Mouse (Mus musculus) gastrocnemius, postnatal 14 days (tissue): ENCODE measurements around the gene Pipox. TPM values are rescaled to one million over a fixed set of nuclear protein-coding genes. Genes with fewer than 3 reads are reported as not detected.
A peak's percentile ranks its signal among the peaks of the same experiment; 100 is the strongest.

Experiments used
- DNase-seq: peaks from one replicate; pipeline ENCODE4 v3.0.0; 2021; ENCODE audit warnings: mixed read lengths
- intact Hi-C: fragments of 180-260 bp; cut with DNase I; formaldehyde crosslinking; loops from one replicate; pipeline ENCODE4 v1.15.1; 2025; ENCODE audit warnings: low total_unique reads
- total RNA-seq, 2 experiments: library from RNA; stranded (reverse); gene quantifications; 2 replicates each; pipeline ENCODE4 v1.2.3; 2021

Gene Pipox
- total RNA-seq, 2 experiments from 2014 or later, result 0.94 TPM; not detected in 1

DNA sequence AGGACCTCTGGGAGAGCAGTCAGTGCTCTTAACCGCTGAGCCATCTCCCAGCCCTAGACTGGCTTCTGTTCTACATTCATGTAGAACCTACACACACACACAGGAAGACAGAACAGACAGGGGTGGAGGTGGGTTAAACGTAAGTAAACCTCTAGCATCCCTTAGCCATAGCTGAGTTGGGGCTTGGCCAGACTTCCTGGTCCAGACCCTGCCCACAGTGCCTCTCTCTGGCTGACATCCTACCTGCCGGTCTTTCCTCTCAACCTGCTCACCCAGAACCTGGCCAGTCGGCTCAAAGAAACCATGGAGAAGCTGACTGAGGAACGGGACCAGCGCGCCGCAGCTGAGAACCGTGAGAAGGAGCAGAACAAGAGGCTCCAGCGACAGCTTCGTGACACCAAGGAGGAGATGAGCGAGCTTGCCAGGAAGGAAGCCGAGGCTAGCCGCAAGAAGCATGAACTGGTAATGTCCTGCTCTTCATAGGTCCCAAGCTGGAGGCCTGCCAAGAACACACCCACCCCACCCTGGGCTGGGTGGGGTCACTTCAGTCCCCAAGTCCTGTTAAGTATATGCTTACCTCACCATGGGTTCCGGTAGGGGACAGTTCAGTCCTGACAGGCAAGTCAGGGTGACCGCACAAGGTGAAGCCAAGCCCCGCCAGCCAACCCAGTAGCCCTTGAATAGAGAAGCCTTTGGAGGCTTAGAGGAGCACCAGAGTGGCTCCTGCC lies 40.8 kb downstream of the Pipox start:
- DNase-seq, result no peak
- intact Hi-C loops, result no loop called here

DNA sequence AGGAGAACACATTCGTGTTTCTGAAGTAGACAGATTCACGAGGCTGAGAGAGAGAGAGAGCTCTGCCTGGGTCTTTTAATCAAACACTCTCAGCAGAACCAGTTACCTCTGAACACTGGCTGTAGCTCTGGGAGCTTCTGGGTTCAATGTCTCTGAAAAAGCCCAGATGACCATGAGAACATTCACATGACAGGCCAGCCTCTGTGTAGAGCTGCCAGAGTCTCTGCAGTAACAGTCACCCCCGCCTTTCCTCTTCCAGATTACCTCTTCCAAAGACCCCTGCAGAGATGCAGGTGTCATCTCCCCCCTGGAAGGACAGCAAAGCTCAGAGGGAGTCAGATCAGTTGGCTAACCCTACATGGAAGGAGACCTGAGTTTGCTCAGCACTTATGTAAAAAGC lies 41.7 kb downstream of the Pipox start:
- intact Hi-C loops, result no loop called here

DNA sequence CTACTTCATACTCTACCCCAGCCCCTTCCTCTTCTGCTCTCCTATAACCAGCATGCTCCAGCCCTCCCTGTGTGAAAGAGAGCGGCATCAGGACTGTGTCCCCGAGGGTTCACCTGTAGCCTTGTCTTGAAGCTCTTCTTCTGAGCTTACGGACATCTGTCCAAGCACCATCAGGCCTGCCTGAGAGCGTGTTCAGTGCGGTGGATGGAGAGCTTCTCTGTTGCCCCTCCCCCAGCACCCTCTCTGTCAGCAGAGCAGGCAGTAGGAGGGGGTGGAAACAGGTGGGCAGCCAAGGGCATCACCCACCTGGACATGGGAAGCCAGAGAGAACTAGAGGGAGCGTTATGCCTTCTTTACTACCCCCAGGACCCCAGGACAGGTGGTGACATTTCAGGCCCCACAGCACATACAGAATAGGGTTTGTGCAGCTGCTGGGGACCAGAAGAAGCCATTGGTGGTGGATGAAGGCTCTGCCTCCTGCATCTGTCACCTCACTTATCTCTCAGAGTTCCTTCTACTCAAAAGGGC lies 42.3 kb downstream of the Pipox start:
- intact Hi-C loops, result no loop called here
- DNase-seq, result no peak

More for the DNA sequence above, 41.7 kb downstream of the Pipox start:
- no peak for DNase-seq

DNA sequence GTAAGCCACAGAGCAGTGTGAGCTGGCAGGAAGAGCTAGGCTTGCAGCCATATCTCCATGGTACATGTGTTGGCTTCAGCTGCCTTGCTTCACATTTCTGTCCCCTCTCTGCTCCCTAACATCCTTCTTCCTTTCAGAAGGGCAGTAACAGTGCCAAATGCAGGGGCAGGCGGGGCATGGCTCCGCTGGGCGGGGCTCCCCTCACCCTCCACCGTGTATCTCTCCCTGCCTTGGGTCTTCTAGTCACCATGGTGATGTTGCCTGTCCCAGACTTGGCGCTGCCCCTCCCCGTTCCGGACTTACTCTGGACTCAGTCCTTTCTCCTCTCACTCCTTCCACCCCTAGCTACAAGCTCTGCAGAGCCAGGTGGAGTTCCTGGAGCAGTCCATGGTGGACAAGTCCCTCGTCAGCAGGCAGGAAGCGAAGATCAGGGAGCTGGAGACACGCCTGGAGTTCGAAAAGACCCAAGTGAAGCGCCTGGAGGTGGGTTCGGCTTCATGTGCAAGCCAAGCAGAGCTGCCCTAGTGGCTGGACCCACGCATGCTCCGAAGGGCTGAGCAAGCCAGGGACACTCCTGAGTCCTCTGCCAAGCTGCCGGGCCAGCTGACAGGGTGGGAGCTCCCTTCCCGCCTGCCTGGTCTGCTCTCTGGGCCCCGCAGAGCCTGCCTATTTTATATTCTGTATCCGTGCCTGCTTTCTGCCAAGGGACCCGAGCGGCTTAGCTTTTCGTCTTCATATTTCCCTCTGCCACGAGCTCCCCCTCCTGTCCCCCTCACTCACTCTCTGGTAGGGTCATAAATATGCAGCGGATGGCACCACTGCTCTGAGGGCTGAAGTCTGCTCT lies 43.3 kb downstream of the Pipox start:
- peak; percentile 57 for DNase-seq
- intact Hi-C loops, result no loop called here

DNA sequence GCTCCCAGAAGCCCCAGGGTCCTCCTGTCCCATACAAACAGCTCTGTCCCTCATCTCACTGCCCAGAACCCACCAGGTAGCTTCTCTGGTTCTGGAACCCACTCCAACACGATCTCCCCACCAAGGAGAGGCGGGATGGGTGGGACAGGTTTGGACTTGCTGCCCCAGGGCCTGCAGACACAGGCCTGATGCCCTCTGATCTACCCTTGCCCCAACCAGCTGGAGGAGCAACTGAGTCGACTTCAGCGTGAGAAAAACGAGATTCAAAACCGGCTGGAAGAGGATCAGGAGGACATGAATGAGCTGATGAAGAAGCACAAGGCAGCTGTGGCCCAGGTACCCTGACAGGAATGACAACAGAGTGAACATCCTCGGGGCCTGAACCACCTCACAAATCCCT lies 44.7 kb downstream of the Pipox start:
- intact Hi-C loops, result no loop called here
- no peak for DNase-seq

- intact Hi-C loops, result no loop called here
- DNase-seq, result no peak
Measured at GRCm38 (mm10) chr11:77848131-77848530, 45.8 kb downstream of the Pipox start.

DNA sequence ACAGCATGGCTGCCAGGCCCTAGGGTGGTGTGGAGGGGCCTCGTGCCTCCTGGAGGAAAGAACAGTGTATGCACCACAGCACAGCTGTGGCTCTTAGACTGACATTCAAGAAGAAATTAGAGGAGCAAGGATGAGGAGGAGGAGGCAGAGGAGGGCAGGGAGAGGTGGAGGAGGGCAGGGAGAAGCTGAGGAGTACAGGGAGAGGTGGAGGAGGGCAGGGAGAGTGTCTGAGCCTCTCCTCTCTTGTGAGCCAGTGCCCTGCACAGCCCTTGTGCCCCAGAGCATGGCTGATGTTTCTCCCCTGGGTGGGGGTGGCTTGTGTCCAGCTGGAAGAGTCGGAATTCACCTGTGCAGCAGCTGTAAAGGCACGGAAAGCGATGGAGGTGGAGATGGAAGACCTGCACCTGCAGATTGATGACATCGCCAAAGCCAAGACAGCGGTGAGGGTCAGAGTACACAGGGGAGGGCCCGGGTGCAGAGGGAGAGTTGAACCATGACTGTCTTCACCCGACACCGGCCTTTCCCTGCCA lies 46.2 kb downstream of the Pipox start:
- no peak for DNase-seq
- intact Hi-C loops, result no loop called here

GRCm38 (mm10) chr11:77843906-77844200 lies 50.0 kb downstream of the Pipox start:
- no peak for DNase-seq
- intact Hi-C loops, result no loop called here

DNA sequence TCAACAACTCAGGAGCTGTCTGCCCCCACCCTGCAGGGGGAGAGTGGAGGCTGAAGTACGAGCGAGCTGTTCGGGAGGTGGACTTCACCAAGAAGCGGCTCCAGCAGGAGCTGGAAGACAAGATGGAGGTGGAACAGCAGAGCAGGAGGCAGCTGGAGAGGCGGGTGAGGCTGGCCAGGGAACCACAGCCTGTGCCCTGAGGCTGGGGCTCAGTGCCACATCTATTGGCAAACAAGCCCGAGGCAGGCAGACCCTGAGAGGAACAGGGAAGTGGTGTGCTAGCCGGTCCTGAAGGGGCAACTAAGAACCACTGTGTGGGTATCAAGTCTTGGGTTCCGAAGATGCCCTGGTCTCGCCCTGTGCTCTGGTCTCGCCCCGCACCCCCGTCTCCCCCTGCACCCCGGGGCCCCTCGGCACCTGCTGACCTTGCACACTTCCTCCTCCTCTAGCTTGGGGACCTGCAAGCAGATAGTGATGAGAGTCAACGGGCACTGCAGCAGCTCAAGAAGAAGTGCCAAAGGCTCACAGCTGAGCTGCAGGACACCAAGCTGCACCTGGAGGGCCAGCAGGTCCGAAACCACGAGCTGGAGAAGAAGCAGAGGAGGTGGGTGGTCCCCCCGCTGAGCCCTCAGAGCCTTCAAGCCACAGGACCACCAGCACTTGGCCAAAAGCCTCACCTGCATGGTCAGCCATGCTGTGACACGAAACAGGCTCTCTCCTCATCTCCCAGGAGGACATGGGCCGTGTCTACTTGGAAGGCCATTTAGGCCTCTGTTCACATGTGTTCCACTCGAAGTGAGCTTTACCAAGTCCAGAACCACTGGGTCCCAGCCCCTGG lies 50.6 kb downstream of the Pipox start:
- DNase-seq, result no peak
- intact Hi-C loops, result no loop called here

GRCm38 (mm10) chr11:77840523-77841245 lies 53.2 kb downstream of the Pipox start:
- intact Hi-C loops, result no loop called here

DNA sequence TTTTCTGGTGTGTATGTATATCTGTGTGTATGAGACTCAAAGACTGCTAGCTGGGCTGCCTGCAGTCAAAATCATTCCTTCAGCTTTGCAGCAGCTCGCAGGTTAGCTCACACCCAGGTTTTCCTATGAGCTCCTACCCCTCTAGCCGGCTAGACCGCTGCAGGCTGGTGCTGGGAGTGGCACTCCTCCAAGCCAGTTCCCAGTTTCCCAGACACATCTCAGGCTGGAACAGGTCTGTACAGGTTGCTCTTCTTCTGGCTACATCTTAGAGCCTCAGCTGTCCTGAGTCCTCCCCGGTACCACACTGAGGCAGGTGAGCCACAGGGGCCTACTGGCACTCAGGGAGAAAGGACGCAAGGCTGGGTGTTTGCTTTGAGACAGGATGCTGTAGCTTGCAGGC lies 56.0 kb downstream of the Pipox start:
- intact Hi-C loops, result no loop called here
- no peak for DNase-seq

More at GRCm38 (mm10) chr11:77840523-77841245, 53.2 kb downstream of the Pipox start:
- DNase-seq, result no peak

DNA sequence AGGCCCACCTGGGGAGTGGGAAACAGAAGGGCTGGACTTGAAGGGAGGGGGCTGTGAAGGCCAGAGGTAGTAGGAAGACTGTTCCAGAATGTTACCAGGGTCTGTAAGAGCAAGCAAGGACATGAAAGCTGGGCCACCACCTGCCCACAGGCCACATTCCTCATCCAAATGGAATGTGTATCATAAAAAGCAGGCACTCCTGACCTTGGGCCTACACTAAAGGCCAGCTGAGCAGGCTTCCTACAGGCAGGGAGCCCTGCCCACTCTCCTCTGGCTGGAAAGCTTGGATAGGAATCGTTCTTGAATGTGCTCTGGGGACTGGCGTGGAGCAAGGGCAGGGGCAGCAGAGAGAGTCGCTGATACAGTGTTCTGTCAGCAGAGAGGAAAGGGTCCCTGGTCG lies 57.1 kb downstream of the Pipox start:
- intact Hi-C loops, result no loop called here
- no peak for DNase-seq

GRCm38 (mm10) chr11:77836290-77836689 lies 57.6 kb downstream of the Pipox start:
- intact Hi-C loops, result no loop called here
- DNase-seq, result no peak

GRCm38 (mm10) chr11:77835109-77835508 lies 58.8 kb downstream of the Pipox start:
- DNase-seq, result no peak
- intact Hi-C loops, result no loop called here

DNA sequence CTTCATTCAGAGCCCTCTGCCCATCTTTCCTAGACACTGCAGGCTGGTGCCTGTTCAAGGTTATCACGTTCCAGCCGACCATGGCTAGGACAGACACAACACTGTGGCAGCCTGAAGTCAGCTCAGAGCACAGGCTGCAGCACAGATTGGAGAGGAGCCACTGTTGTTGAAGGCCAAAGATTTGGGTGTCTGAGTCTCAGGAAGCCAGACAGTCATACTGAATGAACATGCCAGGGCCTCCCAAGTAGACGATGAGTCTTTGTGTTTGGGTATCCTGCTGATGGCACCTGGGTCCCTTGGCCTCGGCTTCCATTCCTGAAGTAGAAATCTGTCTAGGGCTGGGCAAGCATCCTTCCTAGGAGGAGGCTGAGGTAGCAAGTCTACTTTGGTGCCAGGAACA lies 61.4 kb downstream of the Pipox start:
- no peak for DNase-seq
- intact Hi-C loops, result no loop called here

DNA sequence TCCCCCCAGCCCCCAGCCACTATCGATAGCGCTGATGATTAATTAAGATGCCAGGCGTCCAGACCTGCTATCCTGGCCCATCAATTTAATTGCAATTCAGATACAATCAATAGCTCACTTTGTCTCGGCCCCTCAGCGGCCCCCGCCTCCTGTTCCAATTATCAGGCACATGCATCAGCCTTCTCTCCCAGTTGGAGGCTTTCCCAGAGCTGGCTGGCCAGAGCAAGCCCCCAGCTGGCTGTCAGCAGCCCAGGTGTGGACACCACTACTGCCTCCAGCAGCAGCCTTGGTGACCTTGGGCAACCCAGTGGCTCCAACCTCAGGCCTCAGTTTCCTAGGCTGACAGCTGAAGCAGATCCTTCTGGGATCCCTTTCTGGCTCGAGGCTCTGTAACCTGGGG lies 63.0 kb downstream of the Pipox start:
- DNase-seq, result no peak
- intact Hi-C loops, result no loop called here
